Mouse (Mus musculus): ENCODE data around the gene Lmln.
"Not testable (repeated sequence)": the region's sequence is repeated elsewhere in the genome, so short reads cannot be mapped to it uniquely, and the experiment has no call there.

Lmln gene

DNA sequence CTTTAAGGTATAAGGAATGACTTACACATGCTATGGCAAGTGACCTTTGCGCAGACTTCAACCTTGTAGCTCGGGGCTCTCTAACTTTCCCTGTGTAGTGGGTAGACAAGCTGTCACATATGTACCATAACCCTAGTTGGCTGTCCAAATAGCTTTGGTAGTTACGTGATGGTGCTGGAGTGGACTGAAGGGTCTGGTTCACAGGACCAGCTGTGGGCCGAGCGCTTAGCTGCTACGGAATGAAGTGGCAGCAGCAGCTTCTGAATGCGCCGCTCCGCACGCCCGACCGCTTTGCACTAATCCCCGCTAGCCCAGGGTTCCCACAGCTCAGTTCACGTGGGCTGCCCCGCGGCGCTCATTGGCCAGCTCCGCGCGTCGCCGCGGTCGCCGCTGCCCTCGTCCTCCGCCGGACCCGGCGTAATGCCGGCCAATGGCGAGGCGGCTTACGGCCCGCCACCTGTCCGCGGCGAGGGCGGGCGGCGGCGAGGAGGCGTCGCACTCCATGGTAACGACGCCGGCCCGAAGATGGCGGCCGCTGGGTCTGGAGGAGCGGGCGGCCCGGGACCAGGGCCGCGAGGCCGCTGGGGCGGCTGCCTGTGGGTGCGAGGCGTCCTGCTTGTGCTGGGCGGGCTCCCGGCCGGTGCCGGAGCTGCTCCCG, at the start of gene Lmln:
Gene Lmln, plus strand, starts transcription at position 498 of the 658 bp plus-strand sequence.
- DNase-seq = peak; percentile 91

- DNase-seq = no peak
Measured at GRCm38 (mm10) chr16:33013801-33014200, 48.5 kb upstream of the Lmln start.

- DNase-seq = no peak
Measured at GRCm38 (mm10) chr16:33014921-33015320, 47.4 kb upstream of the Lmln start.

- DNase-seq = no peak
Measured at GRCm38 (mm10) chr16:33015396-33015907, 46.9 kb upstream of the Lmln start.

DNA sequence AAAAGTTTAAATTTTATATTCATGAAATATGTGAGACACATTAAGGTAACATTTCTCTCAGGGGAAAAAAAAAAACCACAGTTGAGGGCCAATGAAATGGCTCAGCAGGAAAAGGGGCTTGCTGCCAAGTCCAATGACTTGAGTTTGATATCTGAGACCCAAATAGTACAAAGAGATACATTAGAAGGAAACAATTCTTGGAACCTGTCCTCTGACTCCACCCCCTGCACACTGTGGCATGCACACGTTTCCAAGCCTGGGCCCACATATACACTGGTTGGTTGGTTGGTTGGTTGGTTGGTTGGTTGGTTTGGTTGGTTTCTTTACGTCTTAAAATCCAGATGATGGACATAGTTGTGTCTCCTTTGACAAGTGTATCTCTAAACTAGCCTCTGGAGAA, 46.3 kb upstream of the Lmln start:
- no peak for DNase-seq

- DNase-seq = no peak
Measured at GRCm38 (mm10) chr16:33017677-33018349, 44.5 kb upstream of the Lmln start.

- DNase-seq = no peak
Measured at GRCm38 (mm10) chr16:33019117-33019770, 43.1 kb upstream of the Lmln start.

- DNase-seq = no peak
Measured at GRCm38 (mm10) chr16:33021381-33021780, 40.9 kb upstream of the Lmln start.

DNA sequence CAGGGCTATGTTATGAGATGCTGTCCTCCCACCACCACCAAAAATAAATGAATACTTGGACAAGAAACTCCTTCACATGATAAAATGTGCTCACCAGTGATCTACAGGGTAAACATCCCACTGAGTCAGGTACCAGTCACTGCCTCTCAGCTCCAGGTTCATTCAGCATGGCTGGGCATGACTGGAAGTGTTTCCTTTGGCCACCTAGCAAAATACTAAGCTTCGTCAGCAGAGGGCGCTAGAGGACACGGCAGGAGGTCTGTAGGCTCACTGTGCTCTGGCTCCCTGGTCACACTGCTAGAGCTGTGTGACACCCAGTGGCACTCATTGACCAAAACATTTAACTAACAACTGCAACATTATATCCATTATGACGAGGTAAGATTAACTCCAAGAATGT, 38.6 kb upstream of the Lmln start:
- peak; percentile 81 for DNase-seq

DNA sequence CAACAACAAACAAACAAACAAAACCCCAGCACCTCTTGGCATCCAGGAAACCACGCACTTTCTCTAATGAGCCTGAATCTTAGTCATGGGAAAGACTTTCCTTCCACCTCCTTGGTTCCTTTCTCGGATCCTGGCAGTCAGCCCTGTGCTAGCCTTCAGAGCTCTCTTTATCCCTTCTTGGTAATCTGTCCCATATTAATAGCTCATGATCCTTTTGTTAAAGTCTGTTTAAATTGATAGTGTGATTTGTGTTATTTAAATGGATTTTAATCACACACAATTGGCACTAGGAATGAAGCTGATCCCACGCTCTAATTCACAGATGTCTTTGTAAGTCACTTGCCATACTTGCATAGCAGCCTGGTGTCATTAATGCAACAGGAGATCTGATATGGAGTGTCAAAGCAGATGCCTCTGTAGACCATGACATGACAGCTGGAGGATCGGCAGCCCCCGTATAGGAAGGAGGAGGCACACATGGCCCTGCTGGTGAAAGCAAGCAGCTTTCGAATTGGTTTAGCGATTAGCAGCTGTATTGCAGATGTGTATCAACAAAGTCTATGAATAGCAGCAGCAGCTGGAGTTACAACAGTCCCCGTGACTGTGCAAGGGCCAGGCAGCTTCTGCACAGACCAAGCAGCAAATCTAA, 37.7 kb upstream of the Lmln start:
- peak; percentile 67 for DNase-seq

GRCm38 (mm10) chr16:33026357-33026756, 36.0 kb upstream of the Lmln start:
- DNase-seq = no peak

DNA sequence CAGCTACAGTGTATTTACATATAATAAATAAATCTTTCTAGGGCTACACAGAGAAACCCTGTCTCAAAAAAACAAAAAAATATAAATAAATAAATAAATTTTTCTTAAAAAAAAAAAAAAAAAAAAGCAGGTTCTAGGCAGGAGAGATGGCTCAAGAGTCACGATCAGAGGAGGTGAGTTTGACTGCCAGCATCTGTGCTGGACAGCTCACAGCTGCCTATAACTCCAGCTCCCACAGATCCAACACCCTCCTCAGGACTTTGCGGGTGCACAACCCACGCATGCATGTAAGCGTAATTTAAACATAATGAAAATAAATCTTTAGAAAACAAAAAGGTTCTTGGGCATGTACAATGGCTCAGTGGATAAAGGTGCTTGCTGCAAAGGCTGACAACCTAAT, 26.3 kb upstream of the Lmln start:
- no peak for DNase-seq

DNA sequence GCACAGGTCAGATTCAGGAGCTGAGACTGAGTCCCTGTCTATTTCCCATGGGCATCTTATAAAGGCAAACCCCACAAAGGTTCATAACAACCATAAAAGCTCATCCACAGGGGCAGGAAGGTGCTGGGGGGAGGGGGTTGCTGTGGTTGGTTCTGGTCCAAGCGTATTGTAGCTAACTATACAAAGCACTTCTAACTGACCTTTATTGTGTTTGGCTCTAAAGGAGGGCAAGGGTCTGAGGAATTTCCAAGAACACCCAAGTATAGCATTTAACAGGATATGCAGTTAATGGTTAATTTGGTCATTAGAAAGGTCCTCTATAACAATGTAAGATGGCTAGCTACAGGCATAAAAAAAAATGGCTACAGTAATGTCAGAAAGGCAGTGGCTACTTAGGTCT, 19.6 kb upstream of the Lmln start:
- no peak for DNase-seq

- DNase-seq = no peak
Measured at GRCm38 (mm10) chr16:33043268-33043667, 19.1 kb upstream of the Lmln start.

GRCm38 (mm10) chr16:33048004-33048403, 14.3 kb upstream of the Lmln start:
- DNase-seq = no peak

GRCm38 (mm10) chr16:33048686-33049085, 13.6 kb upstream of the Lmln start:
- no peak for DNase-seq

GRCm38 (mm10) chr16:33049809-33050208, 12.5 kb upstream of the Lmln start:
- no peak for DNase-seq

GRCm38 (mm10) chr16:33053141-33053540, 9.2 kb upstream of the Lmln start:
- DNase-seq = no peak

GRCm38 (mm10) chr16:33054927-33055326, 7.4 kb upstream of the Lmln start:
- not testable (repeated sequence) for DNase-seq

DNA sequence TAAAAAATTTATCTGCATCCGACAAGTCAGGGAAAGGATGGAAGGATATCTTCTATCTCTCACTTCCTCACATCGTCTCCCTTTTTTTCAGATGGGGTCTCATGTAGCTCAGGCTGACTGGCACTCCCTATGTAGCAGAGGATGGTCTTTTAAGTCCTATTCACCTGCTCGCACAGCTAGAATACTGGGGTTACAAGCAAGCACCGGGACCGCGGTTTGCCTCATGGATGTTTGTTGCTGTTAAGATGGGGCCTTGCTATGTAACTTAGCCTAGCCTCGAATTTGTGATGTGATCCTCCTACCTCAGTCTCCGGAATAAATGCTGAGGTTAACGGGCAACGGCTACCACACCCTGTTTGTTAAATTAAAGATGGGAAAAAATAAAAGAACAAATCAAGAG, 6.7 kb upstream of the Lmln start:
- DNase-seq = no peak

- peak; percentile 85 for DNase-seq
Measured at GRCm38 (mm10) chr16:33056095-33056785, 6.1 kb upstream of the Lmln start, which contains the start of the genes Iqcg and Rpl35a. Iqcg (minus strand) TSS chr16:33056218. Rpl35a (plus strand) TSS chr16:33056453.

- peak; percentile 30 for DNase-seq
Measured at GRCm38 (mm10) chr16:33056786-33057185, 5.5 kb upstream of the Lmln start.

GRCm38 (mm10) chr16:33058033-33058432, 4.3 kb upstream of the Lmln start:
- DNase-seq = no peak

Measured in layer of hippocampus, adult 9-11 months (tissue).